Mouse (Mus musculus) myocyte (in vitro differentiated cells): ENCODE results near the gene Krt23.

ENCODE experiments used
- E2F4 ChIP-seq: IDR thresholded peaks from one replicate; pipeline ENCODE4 v1.6.1; 2011; ENCODE audit warnings: mild to moderate bottlenecking, control low read depth, moderate library complexity; ENCODE audit not compliant: insufficient read depth
- MAX ChIP-seq: IDR thresholded peaks from one replicate; pipeline ENCODE4 v1.6.1; 2011; ENCODE audit warnings: low read depth, mild to moderate bottlenecking, control low read depth
- POLR2A ChIP-seq: IDR thresholded peaks from one replicate; pipeline ENCODE4 v1.6.1; 2011; ENCODE audit warnings: low read depth, mild to moderate bottlenecking, control low read depth, moderate library complexity; ENCODE audit not compliant: insufficient read length
- POLR2AphosphoS2 ChIP-seq: IDR thresholded peaks from one replicate; pipeline ENCODE4 v1.6.1; 2011; ENCODE audit warnings: low read depth, control low read depth; ENCODE audit not compliant: insufficient read length
- USF1 ChIP-seq: IDR thresholded peaks from one replicate; pipeline ENCODE4 v1.6.1; 2011; ENCODE audit warnings: low read depth, mild to moderate bottlenecking, control low read depth, moderate library complexity

DNA sequence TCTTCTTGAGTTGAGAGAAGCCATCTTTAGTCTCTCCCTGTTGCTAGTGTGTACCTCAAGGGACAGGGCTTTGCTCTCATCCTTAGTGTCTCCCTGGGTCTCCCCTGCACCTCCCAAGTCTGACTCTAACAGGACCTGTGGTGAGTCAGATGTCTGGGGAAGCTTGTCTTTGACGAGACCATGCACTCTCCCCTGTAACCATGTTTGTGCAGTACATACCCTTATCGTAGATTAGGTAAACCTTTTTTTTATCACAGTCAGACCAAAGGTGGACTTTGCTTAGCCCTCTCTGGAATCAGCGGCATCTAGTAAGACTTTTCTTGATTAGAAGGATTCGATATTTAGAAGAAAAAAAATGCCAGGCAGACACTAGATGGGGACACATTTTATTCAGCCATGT is 38.9 kb downstream of the Krt23 start:
- no peak for TF ChIP-seq MAX
- TF ChIP-seq POLR2A: no peak
- TF ChIP-seq E2F4: no peak
- no peak for TF ChIP-seq POLR2AphosphoS2
- TF ChIP-seq USF1: no peak
